Mouse (Mus musculus) midbrain, embryonic 16.5 days (tissue): ENCODE data around the gene Tfrc. TPM values are rescaled to one million over a fixed set of nuclear protein-coding genes. Genes with fewer than 3 reads are reported as not detected.
A peak's percentile ranks its signal among the peaks of the same experiment; 100 is the strongest.

ENCODE experiments used
- ATAC-seq: fragments of 200-750 bp; cut with Nextera tagmentation; 2 replicates; pipeline ENCODE4 v1.8.0; 2017; ENCODE audit warnings: moderate TSS enrichment
- H3K27ac ChIP-seq: fragments of 300-500 bp; sonication (generic); 2 replicates; pipeline ENCODE4 v1.5.1; 2014; ENCODE audit warnings: mild to moderate bottlenecking, low read length, mixed read lengths
- H3K27me3 ChIP-seq: fragments of 300-500 bp; sonication (generic); 2 replicates; pipeline ENCODE4 v1.6.1; 2014; ENCODE audit warnings: low read depth, low read length, mixed read lengths; ENCODE audit not compliant: control insufficient read depth, insufficient read depth
- H3K36me3 ChIP-seq: fragments of 300-500 bp; sonication (generic); 2 replicates; pipeline ENCODE4 v1.6.1; 2014; ENCODE audit warnings: mild to moderate bottlenecking, low read length, moderate library complexity, mixed read lengths; ENCODE audit not compliant: control insufficient read depth, insufficient read depth
- H3K4me1 ChIP-seq: fragments of 300-500 bp; sonication (generic); 2 replicates; pipeline ENCODE4 v1.6.1; 2014; ENCODE audit warnings: mild to moderate bottlenecking, low read length, mixed read lengths; ENCODE audit not compliant: control insufficient read depth, insufficient read depth
- H3K4me2 ChIP-seq: fragments of 300-500 bp; sonication (generic); 2 replicates; pipeline ENCODE4 v1.6.1; 2014; ENCODE audit warnings: mild to moderate bottlenecking, low read length, mixed read lengths
- H3K4me3 ChIP-seq: fragments of 300-500 bp; sonication (generic); 2 replicates; pipeline ENCODE4 v1.5.1; 2014; ENCODE audit warnings: low read depth, mild to moderate bottlenecking, low read length, moderate library complexity, mixed read lengths
- H3K9ac ChIP-seq: fragments of 300-500 bp; sonication (generic); 2 replicates; pipeline ENCODE4 v1.6.1; 2014; ENCODE audit warnings: low read depth, low read length, mixed read lengths
- H3K9me3 ChIP-seq: fragments of 300-500 bp; sonication (generic); replicated peaks from 2 replicates; pipeline ENCODE4 v1.6.1; 2014; ENCODE audit warnings: mild to moderate bottlenecking, low read length, mixed read lengths; ENCODE audit not compliant: control insufficient read depth, poor library complexity, severe bottlenecking
- WGBS: fragments of 180-500 bp; shearing (Covaris S2); extraction: QIAGEN DNeasy Blood & Tissue Kit; methylation state at CpG from one replicate; pipeline ENCODE4 v1.1.7; 2014; 5-methylcytosine and 5-hydroxymethylcytosine counted together
- polyA plus RNA-seq: library from polyadenylated mRNA; unstranded; fragments of >200 nt; fragmentation: Nextera tagmentation; extraction: Ambion mirVana; gene quantifications from 2 replicates; pipeline ENCODE4 v1.2.1, GENCODE M21; 2015

Gene Tfrc
- 33.3 and 40.5 TPM in 2 replicates for polyA plus RNA-seq

GRCm38 (mm10) chr16:32608712-32609400 is at the start of gene Tfrc:
Gene Tfrc (plus strand): TSS chr16:32608920.
- no peaks in the 10 kb centered on the region for H3K36me3 ChIP-seq
- H3K27me3 ChIP-seq = no peaks in the 10 kb centered on the region
- peak within 1 kb of the TSS; percentile 70 for H3K4me2 ChIP-seq
- peaks cover 12% of the 10 kb centered on the region for H3K4me1 ChIP-seq
- no peaks in the 10 kb centered on the region for H3K9me3 ChIP-seq
- H3K4me3 ChIP-seq = peak within 1 kb of the TSS; percentile 89
- WGBS = under 1% methylated on average over 65 of the region's 73 CpGs
- peak within 1 kb of the TSS; percentile 86 for H3K9ac ChIP-seq
- peak; percentile 99 for ATAC-seq
- peak within 1 kb of the TSS; percentile 92 for H3K27ac ChIP-seq

DNA sequence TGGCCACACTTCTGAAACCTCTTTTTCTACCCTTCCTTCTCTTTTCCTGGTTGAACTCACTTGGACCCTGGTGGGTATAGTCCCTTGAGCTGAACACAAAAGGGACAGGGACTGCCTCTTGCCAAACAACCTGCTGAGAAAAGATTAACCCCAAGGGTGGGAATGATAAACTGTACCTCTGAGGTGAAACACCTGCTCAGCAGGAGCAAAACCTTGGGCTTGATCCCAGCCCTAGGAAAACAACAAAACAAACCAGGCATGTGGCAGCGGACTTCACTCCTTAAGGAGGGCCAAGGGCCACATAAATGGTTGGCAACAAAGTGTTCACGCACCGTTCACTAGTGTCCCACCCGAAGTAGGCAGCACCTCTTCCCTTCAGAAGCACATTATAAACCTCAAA is 49.2 kb upstream of the Tfrc start:
- ATAC-seq = no peak
- Histone ChIP-seq H3K4me2 (no peak overlapping the region), H3K9me3 (no peaks in the 10 kb centered on the region), H3K4me3 (no peak overlapping the region), H3K4me1 (no peaks in the 10 kb centered on the region), H3K36me3 (no peaks in the 10 kb centered on the region), H3K9ac (no peak overlapping the region), H3K27me3 (no peaks in the 10 kb centered on the region), H3K27ac (no peak overlapping the region)
- WGBS = 64% methylated on average over 4 of the region's 4 CpGs

GRCm38 (mm10) chr16:32563056-32563793 is 45.5 kb upstream of the Tfrc start:
- no peak overlapping the region for H3K4me2 ChIP-seq
- no peaks in the 10 kb centered on the region for H3K9me3 ChIP-seq
- no peaks in the 10 kb centered on the region for H3K36me3 ChIP-seq
- H3K27ac ChIP-seq = no peak overlapping the region
- H3K27me3 ChIP-seq = no peaks in the 10 kb centered on the region
- no peak overlapping the region for H3K4me3 ChIP-seq
- H3K4me1 ChIP-seq = no peaks in the 10 kb centered on the region
- no peak for ATAC-seq
- 90% methylated on average over 5 of the region's 5 CpGs for WGBS
- no peak overlapping the region for H3K9ac ChIP-seq

- no peaks in the 10 kb centered on the region for H3K27me3 ChIP-seq
Observed at GRCm38 (mm10) chr16:32567282-32567681, 41.4 kb upstream of the Tfrc start.

DNA sequence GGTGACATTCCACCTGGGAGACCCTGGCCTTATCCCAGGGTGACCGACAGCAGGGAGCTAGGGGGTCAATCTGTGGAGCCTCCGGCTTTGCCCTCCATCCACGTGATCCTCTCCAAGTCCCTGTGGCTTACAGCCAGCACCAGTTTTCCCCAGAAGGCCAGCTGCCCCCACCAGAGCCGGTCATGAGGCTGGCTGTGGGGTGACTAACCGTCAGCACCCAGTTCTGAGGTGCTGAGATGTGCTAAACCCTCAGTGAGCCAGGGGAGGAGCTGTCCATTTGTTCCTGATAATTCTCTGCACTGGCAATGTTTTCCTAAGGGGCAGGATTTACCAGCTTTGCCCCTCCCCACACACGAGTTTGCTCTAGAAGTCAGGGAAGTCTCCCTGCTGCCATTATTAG is 40.3 kb upstream of the Tfrc start:
- Histone ChIP-seq H3K4me2 (no peak overlapping the region), H3K4me1 (no peaks in the 10 kb centered on the region), H3K4me3 (no peak overlapping the region), H3K36me3 (no peaks in the 10 kb centered on the region), H3K9ac (no peak overlapping the region), H3K9me3 (no peaks in the 10 kb centered on the region), H3K27me3 (no peaks in the 10 kb centered on the region), H3K27ac (no peak overlapping the region)
- ATAC-seq = no peak
- WGBS = 72% methylated on average over 6 of the region's 6 CpGs

More at GRCm38 (mm10) chr16:32567282-32567681, 41.4 kb upstream of the Tfrc start:
- H3K27ac ChIP-seq = no peak overlapping the region
- H3K36me3 ChIP-seq = no peaks in the 10 kb centered on the region
- H3K4me3 ChIP-seq = no peak overlapping the region
- 68% methylated on average over 4 of the region's 4 CpGs for WGBS
- no peak for ATAC-seq
- H3K9me3 ChIP-seq = no peaks in the 10 kb centered on the region
- no peaks in the 10 kb centered on the region for H3K4me1 ChIP-seq
- no peak overlapping the region for H3K9ac ChIP-seq
- H3K4me2 ChIP-seq = no peak overlapping the region

DNA sequence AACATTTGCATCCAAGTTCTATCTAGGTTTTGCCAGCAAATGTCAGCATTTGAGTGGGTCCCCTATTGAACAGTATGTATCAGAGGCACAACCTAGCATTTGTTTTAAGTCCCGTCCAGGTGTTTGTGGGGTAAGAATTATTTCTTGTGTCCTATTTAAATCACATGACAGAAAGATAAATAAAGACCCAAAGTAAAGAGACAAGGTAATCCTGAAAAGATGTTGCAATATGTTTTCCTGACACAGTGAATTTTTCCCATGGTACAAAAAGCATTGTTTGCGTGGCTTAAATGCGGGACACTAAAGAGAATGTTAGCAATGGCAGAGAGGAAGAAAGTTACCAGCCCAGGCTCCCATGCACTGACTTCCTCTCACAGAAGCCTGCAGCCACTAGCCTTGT is 38.7 kb upstream of the Tfrc start:
- Histone ChIP-seq H3K27me3 (no peaks in the 10 kb centered on the region), H3K4me3 (no peak overlapping the region), H3K4me2 (no peak overlapping the region), H3K27ac (no peak overlapping the region), H3K36me3 (no peaks in the 10 kb centered on the region), H3K4me1 (no peaks in the 10 kb centered on the region), H3K9ac (no peak overlapping the region), H3K9me3 (no peaks in the 10 kb centered on the region)
- ATAC-seq = no peak
- WGBS = 89% methylated on average over 3 of the region's 3 CpGs

DNA sequence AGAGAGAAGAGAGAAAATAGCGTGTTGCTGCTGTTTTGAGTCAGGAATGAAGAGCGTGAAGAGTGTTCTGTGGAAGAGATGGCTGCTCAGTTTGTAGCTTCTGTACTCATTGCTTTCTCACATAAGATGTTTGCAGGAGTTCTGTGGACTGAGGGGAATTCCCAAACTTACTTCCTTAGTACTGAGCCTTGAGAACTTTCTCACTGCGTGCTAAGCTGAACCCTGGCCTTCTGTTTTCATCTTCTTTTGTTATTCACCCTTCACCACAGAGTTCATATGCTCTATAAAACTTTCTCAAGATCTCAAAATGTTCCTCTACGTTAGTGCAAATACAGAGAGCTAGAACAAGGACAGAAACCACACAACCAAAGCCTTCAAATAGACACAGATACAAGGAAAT is 36.2 kb upstream of the Tfrc start:
- no peak overlapping the region for H3K9ac ChIP-seq
- no peak overlapping the region for H3K4me3 ChIP-seq
- H3K9me3 ChIP-seq = no peaks in the 10 kb centered on the region
- no peaks in the 10 kb centered on the region for H3K27me3 ChIP-seq
- 84% methylated on average over 4 of the region's 4 CpGs for WGBS
- ATAC-seq = no peak
- no peaks in the 10 kb centered on the region for H3K4me1 ChIP-seq
- H3K36me3 ChIP-seq = no peaks in the 10 kb centered on the region
- no peak overlapping the region for H3K4me2 ChIP-seq
- H3K27ac ChIP-seq = no peak overlapping the region

DNA sequence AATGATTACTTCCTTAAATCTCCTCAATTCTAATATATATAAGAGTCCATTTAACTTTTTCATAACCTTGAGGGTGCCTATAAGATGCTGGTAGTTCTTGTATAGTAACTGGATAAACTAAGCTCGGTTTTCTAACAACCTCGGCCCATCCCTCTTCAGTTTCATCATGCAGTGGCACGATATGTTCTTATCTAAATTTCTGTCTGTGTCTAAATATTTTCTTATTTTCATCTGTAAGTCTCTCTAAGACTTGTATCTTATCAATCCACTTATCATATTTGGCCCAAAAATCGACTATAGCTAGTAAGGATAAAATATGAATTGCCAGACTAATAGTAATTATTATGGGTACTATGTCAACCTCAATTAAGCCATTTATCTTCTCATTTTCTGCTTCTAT is 22.2 kb upstream of the Tfrc start:
- no peak overlapping the region for H3K9ac ChIP-seq
- ATAC-seq = no peak
- H3K9me3 ChIP-seq = no peaks in the 10 kb centered on the region
- 91% methylated on average over 4 of the region's 4 CpGs for WGBS
- no peak overlapping the region for H3K4me2 ChIP-seq
- H3K27ac ChIP-seq = no peak overlapping the region
- no peaks in the 10 kb centered on the region for H3K27me3 ChIP-seq
- H3K4me1 ChIP-seq = no peaks in the 10 kb centered on the region
- H3K4me3 ChIP-seq = no peak overlapping the region
- no peaks in the 10 kb centered on the region for H3K36me3 ChIP-seq

DNA sequence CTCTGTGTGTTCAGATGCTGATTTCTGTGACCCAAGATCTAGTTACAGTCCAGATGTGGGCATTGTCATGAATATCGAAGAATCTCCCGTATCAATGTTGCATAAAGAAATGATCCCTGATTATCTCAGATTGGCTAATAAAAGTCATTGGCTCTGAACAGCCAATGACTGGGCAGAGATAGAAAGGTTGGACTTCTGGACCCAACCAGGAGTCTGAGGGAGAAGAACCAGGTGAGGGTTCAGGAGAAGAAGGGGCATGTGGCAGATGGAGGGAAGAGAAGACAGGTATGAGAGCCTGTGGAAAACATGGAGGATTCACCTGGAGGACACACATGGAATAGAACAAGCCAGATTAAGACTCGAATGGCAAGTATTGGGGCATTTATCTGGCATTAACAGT is 20.2 kb upstream of the Tfrc start:
- H3K36me3 ChIP-seq = no peaks in the 10 kb centered on the region
- no peak overlapping the region for H3K27ac ChIP-seq
- H3K27me3 ChIP-seq = no peaks in the 10 kb centered on the region
- no peak for ATAC-seq
- no peaks in the 10 kb centered on the region for H3K4me1 ChIP-seq
- no peak overlapping the region for H3K4me2 ChIP-seq
- WGBS = 90% methylated on average over 3 of the region's 3 CpGs
- no peaks in the 10 kb centered on the region for H3K9me3 ChIP-seq
- H3K4me3 ChIP-seq = no peak overlapping the region
- no peak overlapping the region for H3K9ac ChIP-seq
